Mouse (Mus musculus): ENCODE results near the gene Olfr625-ps1.
"Not testable (repeated sequence)": the region's sequence is repeated elsewhere in the genome, so short reads cannot be mapped to it uniquely, and the experiment has no call there.

The Olfr625-ps1 gene

DNA sequence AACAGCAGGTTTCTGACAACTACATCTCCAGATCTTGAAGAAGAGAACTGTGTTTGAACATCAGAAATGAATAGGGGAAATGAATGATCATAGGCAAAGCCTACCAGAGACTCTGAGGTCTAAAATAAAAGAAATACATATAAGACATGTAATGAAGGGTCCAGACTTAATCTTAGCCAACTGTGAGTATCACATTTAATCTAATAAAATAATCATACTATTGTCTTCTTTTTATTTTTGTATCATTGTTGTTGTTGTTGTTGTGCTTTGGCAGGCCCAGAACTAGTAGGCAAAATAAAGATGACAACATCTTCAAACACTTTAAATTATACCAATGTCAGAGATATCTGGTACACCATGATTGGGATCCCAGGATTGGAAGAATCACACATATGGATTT, at the start of gene Olfr625-ps1:
Gene Olfr625-ps1, plus strand, starts transcription at position 301 of the 400 bp plus-strand sequence.
- in situ Hi-C loops (cut with MboI; ENCODE audit: low pct_unique_long_range_greater_than_20kb in 1 of 2, low sequenced_read_pairs in 2 of 2, unreplicated experiment in 1 of 2), result no loop called here

DNA sequence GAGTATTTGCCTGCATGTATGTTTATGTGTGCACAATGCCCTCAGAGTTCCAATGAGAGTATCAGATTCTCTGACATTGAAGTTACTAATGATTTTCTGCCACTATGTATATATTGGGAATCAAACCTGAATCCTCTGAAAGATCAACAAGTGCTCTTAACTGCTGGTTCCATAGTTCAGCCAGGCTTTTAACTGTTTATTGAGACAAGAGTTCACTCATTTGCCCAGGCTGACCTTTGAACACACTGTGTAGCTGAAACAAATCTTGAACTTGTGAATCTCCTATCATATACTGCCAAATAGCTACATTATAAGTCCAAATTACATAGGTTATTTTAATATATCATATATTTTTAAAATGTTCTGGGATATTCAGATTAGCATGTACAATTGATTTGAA, 45.7 kb upstream of the Olfr625-ps1 start:
- in situ Hi-C loops (cut with MboI; ENCODE audit: low pct_unique_long_range_greater_than_20kb in 1 of 2, low sequenced_read_pairs in 2 of 2, unreplicated experiment in 1 of 2), result no loop called here

DNA sequence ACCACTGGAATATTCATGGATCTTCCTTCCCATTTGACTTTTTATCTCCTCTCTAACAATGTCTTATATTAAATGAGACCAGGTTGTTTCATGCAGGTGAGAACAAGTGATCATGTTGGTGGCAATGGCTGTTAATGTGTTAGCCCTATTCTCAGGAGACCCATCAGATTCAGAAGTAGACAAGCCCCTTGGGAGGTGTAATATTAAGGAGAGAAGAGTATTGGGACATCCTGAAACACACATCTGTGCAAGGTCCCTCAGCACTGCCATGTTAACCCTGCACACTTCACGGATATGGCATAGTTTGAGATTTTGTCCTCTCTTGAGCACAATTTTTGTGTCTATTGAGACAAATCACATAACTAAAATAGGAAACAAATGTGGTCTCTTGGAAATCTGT, 39.9 kb upstream of the Olfr625-ps1 start, which contains the start of gene Olfr622:
Gene Olfr622, minus strand, starts transcription at position 101 of the 400 bp plus-strand sequence.
- in situ Hi-C loops (cut with MboI; ENCODE audit: low pct_unique_long_range_greater_than_20kb in 1 of 2, low sequenced_read_pairs in 2 of 2, unreplicated experiment in 1 of 2), result no loop called here

DNA sequence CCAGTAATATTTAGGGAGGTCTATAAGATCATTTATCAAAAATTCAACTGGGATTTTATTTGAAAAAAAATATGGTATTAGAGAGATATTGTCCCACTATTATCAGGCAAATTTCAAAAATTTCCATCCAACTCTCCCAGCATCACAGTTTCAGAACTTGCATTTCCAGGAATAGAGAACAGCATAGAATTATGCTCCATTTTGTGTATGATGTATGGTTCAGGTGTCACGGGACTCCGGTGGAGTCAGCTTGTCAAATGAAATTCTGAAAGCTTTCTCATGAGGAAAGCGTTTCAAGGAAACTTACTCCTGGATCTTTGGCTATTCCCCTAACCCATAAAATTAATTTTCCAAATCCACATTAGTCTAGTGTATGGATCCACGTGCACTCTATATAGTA, 38.5 kb upstream of the Olfr625-ps1 start:
- in situ Hi-C loops (cut with MboI; ENCODE audit: low pct_unique_long_range_greater_than_20kb in 1 of 2, low sequenced_read_pairs in 2 of 2, unreplicated experiment in 1 of 2), result no loop called here

DNA sequence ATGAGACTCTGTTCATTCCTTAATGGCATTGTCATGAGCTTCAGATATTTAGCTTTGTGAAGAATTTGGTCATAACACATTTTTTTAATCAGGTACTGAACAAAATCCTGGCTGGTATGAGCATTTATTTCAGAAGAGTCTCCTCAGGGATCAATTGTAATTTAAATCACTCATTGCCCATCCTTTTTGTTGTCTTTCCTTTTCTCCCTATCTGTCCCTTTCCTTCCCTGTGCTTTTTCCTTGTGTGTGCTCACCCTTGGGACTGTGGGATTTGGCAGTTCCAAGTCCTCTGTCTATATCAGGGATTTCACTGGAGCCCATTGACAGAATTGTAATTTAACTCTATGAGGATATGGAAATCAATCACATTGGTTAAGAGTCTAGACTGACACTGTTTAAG, 18.9 kb upstream of the Olfr625-ps1 start, which contains the start of gene Olfr623:
Gene Olfr623, minus strand, starts transcription at position 101 of the 400 bp plus-strand sequence.
- in situ Hi-C loops (cut with MboI; ENCODE audit: low pct_unique_long_range_greater_than_20kb in 1 of 2, low sequenced_read_pairs in 2 of 2, unreplicated experiment in 1 of 2), result no loop called here

DNA sequence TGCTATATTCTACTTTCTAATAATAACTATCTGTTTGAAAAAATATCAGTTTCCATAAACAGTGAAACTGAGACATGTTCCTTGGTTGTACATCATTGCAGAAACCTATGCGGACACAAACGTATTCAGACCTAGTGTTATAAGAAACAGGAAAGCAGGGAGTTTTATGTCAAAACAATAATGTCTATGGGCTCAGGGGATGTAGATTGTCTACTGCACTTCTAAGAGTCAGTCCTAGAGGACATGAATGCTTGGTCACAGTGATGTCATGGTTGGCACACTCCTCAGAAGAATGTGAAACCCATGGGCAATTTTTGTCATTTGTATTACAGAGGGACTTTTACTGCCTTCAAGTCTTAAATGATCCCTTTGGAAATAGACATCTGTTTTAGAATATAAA, 11.4 kb upstream of the Olfr625-ps1 start, which contains the start of gene Olfr624:
Gene Olfr624, minus strand, starts transcription at position 101 of the 400 bp plus-strand sequence.
- in situ Hi-C loops (cut with MboI; ENCODE audit: low pct_unique_long_range_greater_than_20kb in 1 of 2, low sequenced_read_pairs in 2 of 2, unreplicated experiment in 1 of 2), result no loop called here

DNA sequence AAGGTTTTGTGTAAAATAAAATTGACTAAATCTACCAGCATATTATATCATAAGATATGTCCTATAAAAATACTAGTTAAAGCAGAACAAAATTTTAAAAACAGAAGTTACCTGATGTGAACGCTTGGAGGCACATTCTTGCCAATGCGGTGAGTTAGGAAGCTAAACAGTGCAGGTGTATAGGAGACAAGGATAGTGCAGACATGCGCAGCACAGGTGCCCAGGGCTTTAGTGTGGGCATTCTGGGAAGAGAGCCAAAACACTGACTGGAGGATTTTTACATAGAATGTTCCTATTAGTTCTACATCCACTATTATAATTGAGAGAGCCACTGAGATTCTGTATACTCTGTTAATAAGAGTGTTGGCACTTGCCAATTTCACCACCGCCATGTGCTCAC, 16.9 kb downstream of the Olfr625-ps1 start:
- in situ Hi-C loops (cut with MboI; ENCODE audit: low pct_unique_long_range_greater_than_20kb in 1 of 2, low sequenced_read_pairs in 2 of 2, unreplicated experiment in 1 of 2), result no loop called here

DNA sequence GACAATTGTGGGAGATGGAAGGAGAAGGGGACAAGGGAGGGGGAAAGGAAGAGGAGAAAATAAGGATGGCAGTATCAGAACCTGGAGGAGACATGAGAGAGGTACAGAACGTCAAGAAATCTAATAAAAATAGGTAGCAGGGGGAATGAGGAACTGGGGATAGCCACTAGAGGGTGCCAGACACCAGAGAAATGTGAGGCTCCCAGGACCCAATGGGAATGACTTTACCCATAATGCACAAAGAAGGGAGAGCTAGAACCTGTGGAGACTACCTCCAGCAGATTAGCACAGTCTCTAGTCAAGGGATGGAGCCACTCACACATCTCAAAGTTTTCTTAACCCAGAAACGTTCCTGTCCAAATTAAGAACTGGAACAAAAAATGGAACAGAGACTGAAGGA, 29.5 kb downstream of the Olfr625-ps1 start:
- in situ Hi-C loops (cut with MboI; ENCODE audit: low pct_unique_long_range_greater_than_20kb in 1 of 2, low sequenced_read_pairs in 2 of 2, unreplicated experiment in 1 of 2), result no loop called here

DNA sequence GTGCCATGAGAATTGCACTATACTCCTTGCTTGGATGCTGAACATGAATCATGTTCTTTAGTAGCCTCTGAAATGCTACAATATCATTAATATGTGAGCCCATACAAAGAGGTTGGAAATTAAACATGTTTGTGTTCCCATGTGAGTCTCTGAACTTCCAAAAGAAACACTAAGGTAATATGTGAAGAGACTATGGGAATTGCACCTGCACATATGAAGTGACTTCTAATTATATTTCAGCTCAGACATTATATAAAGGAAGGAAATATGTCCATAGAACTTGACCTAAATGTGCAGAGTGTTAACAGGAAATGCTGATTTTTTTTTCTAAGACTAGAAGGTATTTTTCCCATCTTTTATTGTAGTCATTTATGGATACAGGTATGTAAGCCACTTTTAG, 31.9 kb downstream of the Olfr625-ps1 start, which contains the start of gene Olfr243:
Gene Olfr243, plus strand, starts transcription at position 301 of the 400 bp plus-strand sequence.
- in situ Hi-C loops (cut with MboI; ENCODE audit: low pct_unique_long_range_greater_than_20kb in 1 of 2, low sequenced_read_pairs in 2 of 2, unreplicated experiment in 1 of 2), result no loop called here

DNA sequence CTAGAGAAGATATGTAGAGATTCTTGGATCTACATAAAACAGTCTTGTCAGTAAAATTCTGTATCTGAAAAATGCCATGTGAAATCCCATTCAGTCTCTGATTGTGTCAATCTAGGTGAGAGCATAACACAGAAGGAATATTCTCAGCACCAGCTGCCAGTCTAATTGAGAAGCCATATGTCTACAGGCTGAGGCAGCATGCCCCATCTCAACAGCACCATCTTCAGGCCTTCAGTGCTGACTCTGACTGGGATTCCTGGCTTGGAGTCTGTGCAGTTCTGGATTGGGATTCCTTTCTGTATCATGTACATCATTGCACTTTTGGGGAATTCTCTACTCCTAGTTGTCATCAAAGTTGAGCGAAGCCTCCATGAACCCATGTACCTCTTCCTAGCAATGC, 33.9 kb downstream of the Olfr625-ps1 start:
- in situ Hi-C loops (cut with MboI; ENCODE audit: low pct_unique_long_range_greater_than_20kb in 1 of 2, low sequenced_read_pairs in 2 of 2, unreplicated experiment in 1 of 2), result not testable (repeated sequence)

DNA sequence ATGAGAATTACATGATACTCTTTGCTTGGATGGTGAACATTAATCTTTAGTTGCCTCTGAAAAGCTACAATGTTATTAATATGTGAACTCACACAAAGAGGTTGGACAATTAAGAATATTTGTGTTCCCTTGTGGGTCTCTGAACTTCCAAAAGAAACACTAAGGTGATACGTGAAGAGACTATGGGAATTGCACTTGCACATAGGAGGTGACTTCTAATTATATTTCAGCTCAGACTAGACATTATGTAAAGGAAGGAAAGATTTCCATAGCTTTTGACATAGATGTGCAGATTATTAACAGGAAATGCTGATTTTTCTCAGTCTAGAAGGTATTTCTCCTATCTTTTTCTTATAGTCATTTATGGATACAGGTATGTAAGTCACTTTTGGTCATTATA, 47.6 kb downstream of the Olfr625-ps1 start, which contains the start of gene Olfr628:
Gene Olfr628, plus strand, starts transcription at position 301 of the 400 bp plus-strand sequence.
- in situ Hi-C loops (cut with MboI; ENCODE audit: low pct_unique_long_range_greater_than_20kb in 1 of 2, low sequenced_read_pairs in 2 of 2, unreplicated experiment in 1 of 2), result no loop called here
